ENCODE assay signal across 9 mouse cellular contexts in genomic region chr12:92013244-92013643, GRCm38 (mm10).
DNase-seq lines count a peak whose midpoint lies in the region; ATAC-seq lines count a peak whose summit lies in the region.
"Had no signal": no experiment of that assay in that cellular context is flagged by ENCODE, and none has a peak within 500 bp of the region (broad histone marks: within the 10 kb centered on the region; RNA-seq: fewer than 3 reads in every experiment).

No protein-coding gene starts in this region.

- no peaks in the 10 kb centered on the region for H3K36me3 ChIP-seq in neural tube, embryonic 15.5 days
- H3K36me3 ChIP-seq in forebrain, embryonic 10.5 days (replicated peaks): no peaks in the 10 kb centered on the region
- H3K36me3 ChIP-seq: heart, embryonic 13.5 days had no signal

- H3K9ac ChIP-seq in neural tube, embryonic 15.5 days (replicated peaks): no peak overlapping the region
- H3K9ac ChIP-seq: heart, embryonic 13.5 days had no signal

- no peak overlapping the region for H3K4me2 ChIP-seq in neural tube, embryonic 15.5 days
- H3K4me2 ChIP-seq: heart, embryonic 13.5 days had no signal

- peak; percentile 59 for DNase-seq in neural tube, embryonic 10.5 days (ENCODE audit: extremely low spot score, low spot score)
- DNase-seq in adrenal gland, postnatal 25 days: peak; percentile 50
- DNase-seq in forebrain, embryonic 10.5 days (ENCODE audit: extremely low spot score, low spot score): peak; percentile 53
- peak; percentile 17 for DNase-seq in layer of hippocampus, adult 9-11 months
- DNase-seq in mesoderm, embryonic 11.5 days (ENCODE audit: low read depth, low spot score): peak; percentile 71
- DNase-seq in urinary bladder, postnatal 25 days (ENCODE audit: low spot score): no peak

- no peaks in the 10 kb centered on the region for H3K27me3 ChIP-seq in neural tube, embryonic 15.5 days (replicated peaks)
- no peaks in the 10 kb centered on the region; the same call in 1 of the 2 replicates for H3K27me3 ChIP-seq in forebrain, embryonic 10.5 days (ENCODE audit: poor library complexity, severe bottlenecking)
- H3K27me3 ChIP-seq: heart, embryonic 13.5 days had no signal

- H3K4me3 ChIP-seq in neural tube, embryonic 15.5 days (replicated peaks): no peak overlapping the region
- no peak overlapping the region for H3K4me3 ChIP-seq in forebrain, embryonic 10.5 days
- H3K4me3 ChIP-seq: heart, embryonic 13.5 days; myocyte had no signal

- no peaks in the 10 kb centered on the region for H3K4me1 ChIP-seq in neural tube, embryonic 15.5 days
- no peaks in the 10 kb centered on the region for H3K4me1 ChIP-seq in forebrain, embryonic 10.5 days
- H3K4me1 ChIP-seq: heart, embryonic 13.5 days had no signal

- H3K9me3 ChIP-seq in neural tube, embryonic 15.5 days (replicated peaks): no peaks in the 10 kb centered on the region
- H3K9me3 ChIP-seq in forebrain, embryonic 10.5 days: no peaks in the 10 kb centered on the region
- H3K9me3 ChIP-seq: heart, embryonic 13.5 days had no signal

- ATAC-seq in neural tube, embryonic 15.5 days (ENCODE audit: low FRiP score): no peak

- WGBS in neural tube, embryonic 15.5 days: 9% methylated on average over 8 of the region's 8 CpGs
- WGBS in forebrain, embryonic 10.5 days: 17% methylated on average over 8 of the region's 8 CpGs

- no peak overlapping the region for H3K27ac ChIP-seq in neural tube, embryonic 15.5 days (replicated peaks)
- no peak overlapping the region for H3K27ac ChIP-seq in forebrain, embryonic 10.5 days
- H3K27ac ChIP-seq: heart, embryonic 13.5 days had no signal
